Mouse (Mus musculus): Measurements from ENCODE around the gene F2. TPM values are rescaled to one million over a fixed set of nuclear protein-coding genes. Genes with fewer than 3 reads are reported as not detected.
"Not testable (repeated sequence)": the region's sequence is repeated elsewhere in the genome, so short reads cannot be mapped to it uniquely, and the experiment has no call there.

F2 gene
- polyA plus RNA-seq, 1 experiment from 2014 or later = 0.20 TPM

DNA sequence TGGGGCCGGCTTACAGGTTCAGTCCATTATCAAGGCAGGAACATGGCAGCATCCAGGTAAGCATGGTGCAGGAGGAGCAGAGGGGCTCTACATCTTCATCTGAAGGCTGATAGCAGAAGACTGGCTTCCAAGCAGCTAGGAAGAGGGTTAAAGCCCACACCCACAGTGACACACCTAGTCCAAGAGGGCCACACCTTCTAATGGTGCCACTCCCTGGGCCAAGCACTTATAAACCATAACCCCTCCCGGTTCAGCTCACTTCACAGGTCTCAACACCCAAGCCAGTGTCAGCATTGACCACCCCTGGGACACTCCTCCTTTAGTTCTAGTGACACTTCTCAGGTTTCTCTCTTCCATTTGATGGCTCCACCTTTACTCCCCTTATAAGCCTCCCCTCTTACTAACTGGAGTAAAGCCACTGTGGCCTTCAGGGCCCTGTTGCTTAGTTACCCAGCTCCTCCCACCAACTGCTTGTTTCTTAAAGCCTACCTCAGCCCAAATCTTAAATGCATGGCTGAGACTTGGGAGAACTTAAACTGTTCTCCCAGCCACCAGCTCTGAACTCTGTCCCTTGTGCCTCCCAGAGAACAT lies 6.7 kb upstream of the F2 start:
- no peaks in the 10 kb centered on the region for H3K27me3 ChIP-seq (ENCODE audit: insufficient read depth, poor library complexity, severe bottlenecking)
- WGBS = 88% methylated on average over 2 of the region's 2 CpGs
- H3K4me1 ChIP-seq (replicated peaks) = no peaks in the 10 kb centered on the region
- peaks cover 64% of the 10 kb centered on the region for H3K36me3 ChIP-seq
- no peaks in the 10 kb centered on the region for H3K9me3 ChIP-seq
- H3K27ac ChIP-seq = no peak overlapping the region
- no peak for DNase-seq (ENCODE audit: low spot score)
- no peak overlapping the region for H3K4me3 ChIP-seq

DNA sequence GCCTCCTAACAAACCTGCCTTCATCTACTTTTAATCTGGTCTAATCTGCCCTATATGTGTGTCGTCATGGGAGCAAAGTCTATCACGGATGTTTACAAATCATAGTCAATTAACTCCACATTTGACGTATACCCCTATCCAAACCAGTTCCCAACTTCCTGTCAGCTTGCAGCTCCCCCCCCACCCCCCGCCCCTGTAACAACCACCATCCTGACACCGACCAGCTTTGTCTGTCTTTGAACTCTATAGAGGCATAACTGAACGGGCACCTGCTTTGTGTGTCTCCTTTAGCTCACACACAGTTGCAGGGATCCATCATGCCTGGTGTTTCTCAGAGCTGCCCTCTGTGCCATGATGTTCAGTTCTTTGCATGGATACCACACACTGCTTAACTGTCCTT lies 2.7 kb upstream of the F2 start:
- Histone ChIP-seq H3K9me3 (no peaks in the 10 kb centered on the region), H3K27me3 (ENCODE audit: insufficient read depth, poor library complexity, severe bottlenecking) (no peaks in the 10 kb centered on the region), H3K4me3 (no peak overlapping the region), H3K4me1 (replicated peaks) (0 out of 2 replicates have a peak, but pooled peaks cover 2% of the 10 kb centered on the region), H3K36me3 (peaks cover 25% of the 10 kb centered on the region), H3K27ac (no peak overlapping the region)
- no peak for DNase-seq (ENCODE audit: low spot score)
- WGBS = 85% methylated on average over 6 of the region's 6 CpGs

- no peak for DNase-seq (ENCODE audit: low spot score)
- no peaks in the 10 kb centered on the region for H3K9me3 ChIP-seq
- 80% methylated on average over 5 of the region's 5 CpGs for WGBS
These were observed 619 bp upstream of the F2 start for GRCm38 (mm10) chr2:91636727-91637338.

DNA sequence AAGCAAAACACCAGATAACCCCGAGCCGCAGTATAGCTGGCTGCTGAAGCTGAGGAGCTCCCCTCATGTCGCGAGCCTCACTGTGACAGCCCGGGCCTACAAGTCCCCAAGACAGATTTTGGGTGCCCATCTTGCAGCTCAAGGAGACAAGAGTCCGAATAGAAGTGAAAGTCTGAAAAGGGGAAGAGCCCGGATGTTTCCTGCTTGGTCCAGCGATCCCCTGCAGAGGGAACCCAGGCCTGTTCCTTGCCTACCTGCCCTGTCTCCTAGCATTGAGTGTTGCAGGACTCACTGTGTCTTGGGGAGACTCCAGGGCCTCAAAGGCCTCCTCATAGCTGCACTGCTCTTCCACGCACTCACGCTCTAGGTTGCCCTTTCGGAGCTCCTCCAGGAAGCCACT lies 728 bp downstream of the F2 start:
- no peaks in the 10 kb centered on the region for H3K36me3 ChIP-seq
- H3K27ac ChIP-seq = no peak overlapping the region
- H3K27me3 ChIP-seq (ENCODE audit: insufficient read depth, poor library complexity, severe bottlenecking) = no peaks in the 10 kb centered on the region
- H3K4me3 ChIP-seq = no peak overlapping the region
- H3K9me3 ChIP-seq = no peaks in the 10 kb centered on the region
- 0 out of 2 replicates have a peak, but pooled peaks cover 2% of the 10 kb centered on the region for H3K4me1 ChIP-seq (replicated peaks)
- no peak for DNase-seq (ENCODE audit: low spot score)
- 89% methylated on average over 11 of the region's 11 CpGs for WGBS

More at GRCm38 (mm10) chr2:91636727-91637338, 619 bp upstream of the F2 start:
- Histone ChIP-seq H3K27ac (no peak overlapping the region), H3K27me3 (ENCODE audit: insufficient read depth, poor library complexity, severe bottlenecking) (no peaks in the 10 kb centered on the region), H3K4me1 (replicated peaks) (0 out of 2 replicates have a peak, but pooled peaks cover 2% of the 10 kb centered on the region), H3K36me3 (peaks cover 4% of the 10 kb centered on the region), H3K4me3 (no peak overlapping the region)

- H3K4me3 ChIP-seq = no peak overlapping the region
- H3K9me3 ChIP-seq = no peaks in the 10 kb centered on the region
- no peaks in the 10 kb centered on the region for H3K36me3 ChIP-seq
- H3K27ac ChIP-seq = no peak overlapping the region
- WGBS = 83% methylated on average over 9 of the region's 9 CpGs
- DNase-seq (ENCODE audit: low spot score) = no peak
- 0 out of 2 replicates have a peak, but pooled peaks cover 2% of the 10 kb centered on the region for H3K4me1 ChIP-seq (replicated peaks)
- no peaks in the 10 kb centered on the region for H3K27me3 ChIP-seq (ENCODE audit: insufficient read depth, poor library complexity, severe bottlenecking)
These were observed 1.4 kb downstream of the F2 start for GRCm38 (mm10) chr2:91634841-91635240.

DNA sequence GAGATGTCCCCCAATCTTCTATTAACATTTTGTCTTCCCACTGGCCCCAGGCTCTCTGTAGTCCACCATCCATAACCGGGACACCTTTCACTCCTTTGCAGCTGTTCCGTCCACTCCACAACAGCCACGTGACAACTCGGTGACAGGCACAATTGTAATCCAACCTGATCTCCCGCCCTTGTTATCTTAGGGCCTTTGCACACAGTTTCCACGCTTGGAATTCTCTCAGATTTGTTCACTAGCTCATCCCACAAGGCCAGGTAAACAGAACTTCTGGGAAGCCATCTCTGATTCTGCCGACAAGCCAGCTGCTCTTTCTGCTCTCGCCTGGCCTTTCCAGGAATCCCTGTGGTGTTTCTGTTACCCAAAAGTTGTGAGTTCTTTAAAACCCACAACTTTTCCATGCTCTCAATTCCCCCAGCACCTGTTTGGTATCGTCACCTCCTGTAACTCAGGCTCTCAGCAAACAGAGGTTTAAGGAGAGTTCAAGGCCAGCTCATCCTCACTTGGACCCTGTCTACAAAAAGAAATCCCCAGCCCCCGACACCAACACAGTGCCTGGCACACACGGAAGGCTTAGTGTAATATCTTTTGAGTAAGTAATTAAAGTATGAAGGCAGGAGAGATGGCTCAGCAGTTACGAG lies 2.8 kb downstream of the F2 start:
- H3K36me3 ChIP-seq = no peaks in the 10 kb centered on the region
- H3K4me1 ChIP-seq (replicated peaks) = 0 out of 2 replicates have a peak, but pooled peaks cover 2% of the 10 kb centered on the region
- H3K27ac ChIP-seq = no peak overlapping the region
- no peak overlapping the region for H3K4me3 ChIP-seq
- DNase-seq (ENCODE audit: low spot score) = no peak
- 83% methylated on average over 12 of the region's 12 CpGs for WGBS
- no peaks in the 10 kb centered on the region for H3K27me3 ChIP-seq (ENCODE audit: insufficient read depth, poor library complexity, severe bottlenecking)
- H3K9me3 ChIP-seq = no peaks in the 10 kb centered on the region

GRCm38 (mm10) chr2:91632316-91632715 lies 3.9 kb downstream of the F2 start:
- no peak overlapping the region for H3K27ac ChIP-seq
- H3K4me1 ChIP-seq (replicated peaks) = 0 out of 2 replicates have a peak, but pooled peaks cover 2% of the 10 kb centered on the region
- H3K9me3 ChIP-seq = no peaks in the 10 kb centered on the region
- DNase-seq (ENCODE audit: low spot score) = no peak
- no peaks in the 10 kb centered on the region for H3K27me3 ChIP-seq (ENCODE audit: insufficient read depth, poor library complexity, severe bottlenecking)
- WGBS = 88% methylated on average over 5 of the region's 5 CpGs
- no peak overlapping the region for H3K4me3 ChIP-seq
- H3K36me3 ChIP-seq = no peaks in the 10 kb centered on the region

DNA sequence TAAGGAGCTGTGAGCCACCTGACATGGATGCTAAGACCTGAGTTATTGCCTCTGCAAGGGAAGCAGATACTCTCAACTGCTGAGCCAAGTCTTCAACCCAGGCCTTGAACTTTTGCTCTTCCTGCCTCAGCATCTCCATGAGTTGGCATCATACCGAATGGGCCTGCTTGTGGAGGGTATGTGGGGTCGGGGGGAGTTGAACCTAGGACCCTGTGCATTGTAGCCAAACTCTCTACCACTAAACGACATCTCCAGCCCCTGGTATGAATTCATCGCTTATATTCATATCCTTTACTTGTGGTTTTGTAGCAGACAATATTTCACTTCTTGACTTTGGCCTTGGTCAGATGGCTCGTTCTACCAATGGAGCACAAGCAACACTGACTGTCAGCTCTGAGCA lies 4.4 kb downstream of the F2 start:
- no peaks in the 10 kb centered on the region for H3K36me3 ChIP-seq
- no peak for DNase-seq (ENCODE audit: low spot score)
- 91% methylated on average over 5 of the region's 5 CpGs for WGBS
- no peaks in the 10 kb centered on the region for H3K9me3 ChIP-seq
- no peak overlapping the region for H3K27ac ChIP-seq
- no peaks in the 10 kb centered on the region for H3K27me3 ChIP-seq (ENCODE audit: insufficient read depth, poor library complexity, severe bottlenecking)
- H3K4me3 ChIP-seq = no peak overlapping the region
- H3K4me1 ChIP-seq (replicated peaks) = 0 out of 2 replicates have a peak, but pooled peaks cover 2% of the 10 kb centered on the region

GRCm38 (mm10) chr2:91630384-91630783 lies 5.8 kb downstream of the F2 start:
- no peaks in the 10 kb centered on the region for H3K4me1 ChIP-seq (replicated peaks)
- DNase-seq (ENCODE audit: low spot score) = no peak
- no peaks in the 10 kb centered on the region for H3K9me3 ChIP-seq
- no peak overlapping the region for H3K4me3 ChIP-seq
- H3K27me3 ChIP-seq (ENCODE audit: insufficient read depth, poor library complexity, severe bottlenecking) = no peaks in the 10 kb centered on the region
- H3K27ac ChIP-seq = no peak overlapping the region
- WGBS = 92% methylated on average over 12 of the region's 12 CpGs
- H3K36me3 ChIP-seq = 0 out of 2 replicates have a peak, but pooled peaks cover 2% of the 10 kb centered on the region

- no peaks in the 10 kb centered on the region for H3K9me3 ChIP-seq
- H3K36me3 ChIP-seq = 0 out of 2 replicates have a peak, but pooled peaks cover 7% of the 10 kb centered on the region
- WGBS = 87% methylated on average over 18 of the region's 18 CpGs
- no peak overlapping the region for H3K27ac ChIP-seq
- DNase-seq (ENCODE audit: low spot score) = no peak
- no peak overlapping the region for H3K4me3 ChIP-seq
- no peaks in the 10 kb centered on the region for H3K4me1 ChIP-seq (replicated peaks)
- H3K27me3 ChIP-seq (ENCODE audit: insufficient read depth, poor library complexity, severe bottlenecking) = no peaks in the 10 kb centered on the region
These were observed 6.5 kb downstream of the F2 start for GRCm38 (mm10) chr2:91629682-91630081.

GRCm38 (mm10) chr2:91628171-91628570 lies 8.0 kb downstream of the F2 start:
- no peaks in the 10 kb centered on the region for H3K27me3 ChIP-seq (ENCODE audit: insufficient read depth, poor library complexity, severe bottlenecking)
- no peak for DNase-seq (ENCODE audit: low spot score)
- H3K4me1 ChIP-seq (replicated peaks) = no peaks in the 10 kb centered on the region
- H3K9me3 ChIP-seq = no peaks in the 10 kb centered on the region
- H3K36me3 ChIP-seq = peaks cover 18% of the 10 kb centered on the region
- no peak overlapping the region for H3K27ac ChIP-seq
- no peak overlapping the region for H3K4me3 ChIP-seq
- WGBS = 92% methylated on average over 8 of the region's 8 CpGs

DNA sequence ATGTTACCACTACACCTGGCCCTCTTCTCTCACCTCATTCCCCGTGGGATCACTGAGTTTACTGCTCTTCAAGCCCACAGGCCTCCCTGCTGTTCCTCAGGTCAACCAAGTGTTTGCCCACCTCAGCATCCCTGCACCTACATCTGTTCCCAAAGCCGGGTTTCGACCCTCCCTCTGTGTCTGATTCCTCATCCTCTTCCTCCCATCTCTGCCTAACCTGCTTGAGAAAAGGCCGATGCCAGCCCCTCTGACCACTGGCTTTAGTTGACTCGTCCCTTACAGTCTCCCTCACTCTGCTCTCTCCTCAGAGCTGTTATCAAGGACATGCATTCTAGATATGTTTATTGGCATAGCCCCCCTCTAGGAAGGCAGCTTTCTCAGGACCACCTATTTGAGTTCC lies 8.7 kb downstream of the F2 start:
- no peak for DNase-seq (ENCODE audit: low spot score)
- H3K4me3 ChIP-seq = no peak overlapping the region
- H3K27ac ChIP-seq = no peak overlapping the region
- no peaks in the 10 kb centered on the region for H3K9me3 ChIP-seq
- H3K27me3 ChIP-seq (ENCODE audit: insufficient read depth, poor library complexity, severe bottlenecking) = no peaks in the 10 kb centered on the region
- WGBS = 82% methylated on average over 5 of the region's 5 CpGs
- H3K4me1 ChIP-seq (replicated peaks) = no peaks in the 10 kb centered on the region
- H3K36me3 ChIP-seq = peaks cover 25% of the 10 kb centered on the region

DNA sequence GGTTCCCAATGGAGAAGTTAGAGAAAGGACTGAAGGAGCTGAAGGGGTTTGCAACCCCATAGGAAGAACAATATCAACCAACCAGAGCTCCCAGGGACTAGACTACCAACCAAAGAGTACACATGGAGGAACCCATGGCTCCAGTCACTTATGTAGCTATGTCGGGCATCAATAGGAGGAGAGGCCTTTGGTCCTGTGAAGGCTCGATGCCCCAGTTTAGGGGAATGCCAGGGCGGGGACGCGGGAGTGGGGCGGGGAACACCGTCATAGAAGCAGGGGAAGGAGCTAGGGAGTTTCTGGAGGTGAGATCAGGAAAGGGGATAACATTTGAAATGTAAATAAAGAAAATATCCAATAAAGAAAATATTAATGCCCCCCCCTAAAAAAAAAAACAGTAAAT lies 12.8 kb downstream of the F2 start:
- not testable (repeated sequence) for H3K27ac ChIP-seq; H3K4me1 ChIP-seq (replicated peaks); H3K27me3 ChIP-seq (ENCODE audit: insufficient read depth, poor library complexity, severe bottlenecking); H3K4me3 ChIP-seq; H3K9me3 ChIP-seq; DNase-seq (ENCODE audit: low spot score)
- peaks cover 66% of the 10 kb centered on the region for H3K36me3 ChIP-seq
- 94% methylated on average over 7 of the region's 7 CpGs for WGBS
